Mouse (Mus musculus) thymus, postnatal 14 days (tissue): ENCODE measurements around the gene 1700009N14Rik.

Experiments
- DNase-seq: peaks from one replicate; pipeline ENCODE4 v3.0.0; 2021

1700009N14Rik gene

DNA sequence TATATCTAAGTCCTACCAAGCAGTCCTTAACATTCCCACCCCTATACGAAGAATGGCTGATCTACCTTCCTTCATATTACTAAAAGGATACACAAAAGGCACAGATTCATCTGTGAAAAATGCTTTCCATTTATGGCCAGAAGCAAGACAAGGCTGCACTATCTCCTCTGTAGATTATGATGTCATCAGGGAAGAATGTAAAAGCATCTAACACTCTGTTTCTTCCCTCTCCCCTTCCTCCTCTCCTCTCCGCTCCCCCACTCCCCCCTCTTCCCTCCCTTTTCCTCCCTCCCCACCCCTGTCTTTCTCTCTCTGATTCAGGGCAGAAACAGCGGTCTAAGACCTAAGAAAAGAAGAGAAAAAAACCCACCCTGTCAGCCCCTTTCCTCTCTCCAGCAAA lies at the start of gene 1700009N14Rik:
Gene 1700009N14Rik, plus strand, starts transcription at position 227 of the 400 bp plus-strand sequence.
- DNase-seq = no peak

DNA sequence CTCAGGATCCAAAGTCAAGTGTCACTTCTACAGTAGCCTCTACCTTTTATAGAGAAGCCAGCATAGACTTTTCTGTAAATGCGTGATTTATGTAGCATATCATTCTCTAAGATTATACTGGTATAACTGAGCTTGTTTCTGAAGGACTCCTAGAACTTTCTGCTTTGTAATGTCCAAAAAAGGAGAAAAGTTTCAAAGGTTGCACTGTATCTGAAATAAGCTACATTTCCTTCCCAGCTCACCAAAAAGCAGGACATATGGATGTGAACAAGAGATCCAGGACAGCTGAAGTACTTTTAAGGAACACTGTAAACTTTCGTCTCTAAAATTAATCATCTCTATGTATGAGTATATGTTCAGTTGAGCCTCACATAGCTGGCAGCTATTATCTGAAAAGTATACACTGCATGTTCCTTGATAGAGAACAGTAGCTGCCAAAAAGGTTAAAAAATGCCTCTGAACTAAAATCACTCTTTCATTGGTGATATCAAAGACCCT lies 12.2 kb upstream of the 1700009N14Rik start:
- no peak for DNase-seq

DNA sequence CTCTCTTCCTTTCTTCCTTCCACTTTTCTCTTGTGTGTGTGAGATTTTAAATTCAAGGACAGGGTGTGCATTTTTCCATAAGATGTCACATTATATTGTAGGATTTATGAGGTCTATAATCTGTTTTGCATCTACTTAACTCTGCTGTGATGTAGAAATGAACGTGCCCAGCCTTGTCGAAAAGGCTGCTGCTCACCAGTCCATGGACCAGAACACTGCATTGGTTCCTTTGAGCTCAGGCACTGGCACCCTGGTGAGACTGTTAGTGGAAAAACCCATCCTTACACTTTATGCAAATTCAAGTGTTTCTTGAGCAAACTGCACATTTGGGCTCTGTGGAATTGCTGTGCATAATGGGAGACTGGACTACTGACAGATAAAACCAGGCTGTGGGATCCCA lies 24.2 kb downstream of the 1700009N14Rik start:
- DNase-seq = no peak

DNA sequence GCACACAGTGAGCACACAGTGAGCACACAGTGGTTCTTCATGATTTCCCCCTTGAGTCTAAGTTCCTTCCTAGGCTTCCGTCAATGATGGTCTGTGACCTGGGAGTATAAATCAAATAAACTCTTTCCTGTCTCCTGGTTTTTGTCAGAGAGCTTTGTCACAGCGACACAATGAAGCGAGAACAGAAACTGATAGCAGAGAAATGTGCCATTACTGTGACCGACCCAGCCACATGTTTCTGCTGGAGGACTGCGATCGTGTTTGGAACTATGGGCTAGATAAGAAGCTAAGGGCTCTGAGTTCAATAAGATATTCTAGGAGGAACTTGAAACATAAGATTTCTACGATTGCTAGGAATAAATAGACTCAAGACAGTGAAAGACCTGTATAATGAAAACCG lies 36.3 kb downstream of the 1700009N14Rik start:
- DNase-seq = no peak

DNA sequence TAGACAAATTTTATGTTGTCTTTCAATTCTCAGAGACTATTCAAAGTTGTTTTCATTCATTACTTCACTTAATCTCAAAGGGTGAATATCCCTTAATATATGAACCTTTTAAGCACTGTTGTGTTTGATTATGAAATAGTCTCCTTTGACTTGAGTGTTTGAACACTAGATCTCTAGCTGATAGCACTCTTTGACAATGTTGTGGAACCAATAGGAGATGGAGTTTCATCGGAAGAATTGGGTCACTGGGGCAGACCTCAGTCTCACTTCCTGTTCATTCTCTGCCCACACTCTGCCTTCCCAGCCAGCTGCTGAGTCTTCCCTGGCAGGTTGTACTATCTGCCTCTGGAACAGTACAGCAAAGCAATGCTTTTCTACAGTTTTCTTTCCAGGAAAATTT lies 43.5 kb downstream of the 1700009N14Rik start:
- DNase-seq = no peak

DNA sequence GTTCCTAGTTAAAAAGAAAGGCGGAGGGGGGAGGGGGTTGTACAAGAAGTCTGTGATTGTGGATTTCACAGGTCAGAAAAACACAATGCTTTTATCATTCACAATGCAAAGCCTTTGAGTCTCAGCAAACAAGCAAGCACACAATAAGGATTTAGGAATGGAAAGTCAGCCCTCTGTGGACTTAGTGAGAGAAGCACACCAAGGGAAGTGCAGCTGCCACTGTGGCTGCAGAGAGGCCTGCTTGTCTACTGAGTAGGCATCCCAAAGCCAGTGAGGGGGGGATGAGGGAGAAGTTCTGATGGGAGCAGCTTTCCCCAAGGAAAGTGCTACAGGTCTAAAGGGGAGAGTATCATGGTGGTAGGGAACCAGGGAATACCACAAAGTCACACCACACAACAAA lies 45.8 kb downstream of the 1700009N14Rik start:
- DNase-seq = no peak
